Mouse (Mus musculus) heart, embryonic 15.5 days (tissue): ENCODE measurements around the gene Lrp10. TPM values are rescaled to one million over a fixed set of nuclear protein-coding genes. Genes with fewer than 3 reads are reported as not detected.
A peak's percentile ranks its signal among the peaks of the same experiment; 100 is the strongest.

Experiments
- ATAC-seq: fragments of 200-750 bp; cut with Nextera tagmentation; replicated peaks from 2 replicates; pipeline ENCODE4 v1.8.0; 2017; ENCODE audit warnings: low read depth, moderate TSS enrichment; ENCODE audit not compliant: insufficient number of reproducible peaks, insufficient read depth, low FRiP score
- H3K27ac ChIP-seq: fragments of 300-500 bp; sonication (generic); 2 replicates; pipeline ENCODE4 v1.5.1; 2015; ENCODE audit warnings: mild to moderate bottlenecking, inconsistent platforms
- H3K27me3 ChIP-seq: fragments of 300-500 bp; sonication (generic); 2 replicates; pipeline ENCODE4 v1.6.1; 2015; ENCODE audit warnings: inconsistent platforms
- H3K36me3 ChIP-seq: fragments of 300-500 bp; sonication (generic); 2 replicates; pipeline ENCODE4 v1.6.1; 2015; ENCODE audit warnings: mild to moderate bottlenecking, inconsistent platforms
- H3K4me1 ChIP-seq: fragments of 300-500 bp; sonication (generic); replicated peaks from 2 replicates; pipeline ENCODE4 v1.6.1; 2015; ENCODE audit warnings: inconsistent platforms
- H3K4me2 ChIP-seq: fragments of 300-500 bp; sonication (generic); 2 replicates; pipeline ENCODE4 v1.6.1; 2015; ENCODE audit warnings: inconsistent platforms, mild to moderate bottlenecking, moderate library complexity
- H3K4me3 ChIP-seq: fragments of 300-500 bp; sonication (generic); 2 replicates; pipeline ENCODE4 v1.5.1; 2015; ENCODE audit warnings: mild to moderate bottlenecking, inconsistent platforms
- H3K9ac ChIP-seq: fragments of 300-500 bp; sonication (generic); 2 replicates; pipeline ENCODE4 v1.6.1; 2015; ENCODE audit warnings: mild to moderate bottlenecking, inconsistent platforms
- H3K9me3 ChIP-seq: fragments of 300-500 bp; sonication (generic); replicated peaks from 2 replicates; pipeline ENCODE4 v1.6.1; 2016; ENCODE audit warnings: inconsistent platforms
- WGBS: fragments of 180-500 bp; shearing (Covaris S2); methylation state at CpG from one replicate; pipeline ENCODE4 v1.1.7; 2015; ENCODE audit warnings: mixed read lengths; 5-methylcytosine and 5-hydroxymethylcytosine counted together
- polyA plus RNA-seq: library from polyadenylated mRNA; unstranded; fragments of >200 nt; fragmentation: Nextera tagmentation; extraction: Ambion mirVana; gene quantifications from 2 replicates; pipeline ENCODE4 v1.2.1, GENCODE M21; 2015

Lrp10 gene
- polyA plus RNA-seq: 41.9 and 51.6 TPM in 2 replicates

DNA sequence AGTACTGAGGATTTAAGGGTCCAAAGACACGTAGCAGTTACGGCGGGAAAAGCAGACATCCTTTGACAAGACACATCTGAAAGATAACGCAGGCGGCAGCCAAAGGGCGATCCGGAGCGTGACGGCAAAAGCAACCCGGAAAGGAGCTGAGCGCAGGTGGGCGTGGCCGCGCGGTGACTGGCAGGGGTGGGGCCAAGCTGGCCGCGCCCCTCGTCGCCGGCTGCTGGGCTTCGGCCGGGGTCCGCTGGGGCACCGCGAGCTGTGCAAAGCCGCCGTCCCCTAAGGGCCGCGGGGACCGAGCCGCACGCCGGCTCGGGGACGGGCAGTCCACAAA lies at the start of gene Lrp10:
Gene Lrp10 (plus strand): TSS at position 179 of the 334 bp plus-strand sequence.
- under 1% methylated on average over 35 of the region's 35 CpGs for WGBS
- Histone ChIP-seq H3K4me3 (peak within 1 kb of the TSS; percentile 97), H3K9ac (peak within 1 kb of the TSS; percentile 91), H3K4me1 (peaks cover 16% of the 10 kb centered on the region), H3K36me3 (peaks cover 27% of the 10 kb centered on the region), H3K4me2 (peak within 1 kb of the TSS; percentile 79), H3K9me3 (no peaks in the 10 kb centered on the region), H3K27me3 (no peaks in the 10 kb centered on the region), H3K27ac (peak within 1 kb of the TSS; percentile 83)
- peak; percentile 89 for ATAC-seq

DNA sequence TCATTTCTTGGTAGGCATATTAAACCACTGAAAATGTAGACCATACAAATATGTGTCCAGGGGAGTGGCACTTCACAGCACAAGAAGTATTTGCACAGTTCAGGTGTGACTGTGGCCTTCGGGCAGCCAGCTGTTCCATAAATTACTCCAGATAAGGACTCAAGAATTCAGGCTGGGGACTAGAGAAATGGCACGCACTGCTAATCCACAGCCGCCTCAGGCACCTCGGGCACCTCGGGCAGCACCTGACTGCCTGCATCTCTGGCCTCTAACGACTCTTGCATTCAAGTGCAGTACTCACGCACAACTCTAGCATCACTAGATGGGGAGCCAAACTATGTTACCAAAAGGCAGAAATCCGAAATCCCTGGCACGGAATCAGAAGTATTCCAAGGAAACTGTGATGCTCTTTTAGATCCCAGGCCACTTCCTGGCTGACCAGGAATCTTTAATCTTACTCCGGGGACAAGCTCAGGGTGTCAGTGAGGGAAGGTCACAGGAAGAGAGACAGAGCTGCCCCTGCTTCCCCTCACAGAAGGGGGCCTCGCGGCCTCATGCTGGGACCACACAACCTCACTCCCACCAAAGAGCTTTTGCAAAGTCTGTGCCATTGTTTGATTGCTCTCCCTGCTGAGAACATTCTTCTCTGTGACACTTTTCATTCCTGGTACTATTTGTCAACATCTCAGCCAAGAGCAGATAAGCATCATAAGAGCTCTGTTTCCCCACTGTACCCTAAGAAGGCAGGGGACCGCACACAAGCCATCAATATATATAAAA lies 48.5 kb upstream of the Lrp10 start:
- no peak for ATAC-seq
- Histone ChIP-seq H3K4me1 (peaks cover 38% of the 10 kb centered on the region), H3K9ac (no peak overlapping the region), H3K9me3 (no peaks in the 10 kb centered on the region), H3K4me3 (no peak overlapping the region), H3K4me2 (no peak overlapping the region), H3K27me3 (no peaks in the 10 kb centered on the region), H3K36me3 (no peaks in the 10 kb centered on the region), H3K27ac (0 out of 2 replicates have a peak overlapping the region, but pooled peaks have one; percentile 32)
- 28% methylated on average over 13 of the region's 13 CpGs for WGBS

DNA sequence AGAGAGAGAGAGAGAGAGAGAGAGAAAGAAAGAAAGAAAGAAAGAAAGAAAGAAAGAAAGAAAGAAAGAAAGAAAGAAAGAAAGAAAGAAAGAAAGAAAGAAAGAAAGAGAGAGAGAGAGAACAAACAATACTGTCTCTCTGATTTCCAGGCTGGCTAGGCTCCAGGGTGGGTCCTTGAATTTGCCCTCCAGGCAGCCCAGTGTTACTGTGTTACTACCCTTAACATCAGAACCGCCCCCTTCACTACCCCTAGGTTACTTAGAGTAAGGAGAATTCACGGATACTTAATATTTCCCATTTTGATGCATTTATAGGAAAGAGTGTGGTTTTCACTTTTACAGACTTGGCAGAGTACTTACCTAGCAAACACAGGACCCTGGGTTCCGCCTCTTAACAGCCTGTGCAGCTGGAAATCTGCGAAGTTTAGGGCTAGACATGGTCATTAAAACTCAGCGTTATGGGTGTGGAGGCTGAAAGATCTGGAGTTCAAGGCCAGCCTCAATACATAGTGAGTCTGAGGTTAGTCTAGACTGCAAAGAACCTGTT lies 47.6 kb upstream of the Lrp10 start:
- Histone ChIP-seq H3K9ac (no peak overlapping the region), H3K9me3 (no peaks in the 10 kb centered on the region), H3K27me3 (no peaks in the 10 kb centered on the region), H3K36me3 (no peaks in the 10 kb centered on the region), H3K27ac (no peak overlapping the region), H3K4me2 (no peak overlapping the region), H3K4me3 (no peak overlapping the region), H3K4me1 (peaks cover 37% of the 10 kb centered on the region)
- 68% methylated on average over 5 of the region's 5 CpGs for WGBS
- ATAC-seq: no peak

DNA sequence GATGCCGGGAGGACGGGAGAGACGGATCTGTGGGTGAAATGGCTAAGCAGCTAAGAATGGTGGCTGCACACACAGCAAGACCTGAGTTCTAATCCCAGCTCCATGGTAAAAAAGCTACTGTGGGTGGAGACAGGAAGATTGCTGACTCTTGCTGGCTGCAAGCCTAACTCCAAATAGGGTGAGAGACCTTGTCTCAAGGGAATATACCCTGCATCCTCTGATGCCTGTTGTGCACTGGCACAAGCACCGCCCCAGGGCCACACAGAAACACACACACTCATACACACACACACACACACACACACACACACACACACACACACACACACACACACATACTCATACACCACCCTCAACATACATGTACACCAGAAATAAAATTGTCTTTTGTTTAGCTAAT lies 47.1 kb upstream of the Lrp10 start:
- H3K4me2 ChIP-seq: no peak overlapping the region
- 79% methylated on average over 4 of the region's 4 CpGs for WGBS

DNA sequence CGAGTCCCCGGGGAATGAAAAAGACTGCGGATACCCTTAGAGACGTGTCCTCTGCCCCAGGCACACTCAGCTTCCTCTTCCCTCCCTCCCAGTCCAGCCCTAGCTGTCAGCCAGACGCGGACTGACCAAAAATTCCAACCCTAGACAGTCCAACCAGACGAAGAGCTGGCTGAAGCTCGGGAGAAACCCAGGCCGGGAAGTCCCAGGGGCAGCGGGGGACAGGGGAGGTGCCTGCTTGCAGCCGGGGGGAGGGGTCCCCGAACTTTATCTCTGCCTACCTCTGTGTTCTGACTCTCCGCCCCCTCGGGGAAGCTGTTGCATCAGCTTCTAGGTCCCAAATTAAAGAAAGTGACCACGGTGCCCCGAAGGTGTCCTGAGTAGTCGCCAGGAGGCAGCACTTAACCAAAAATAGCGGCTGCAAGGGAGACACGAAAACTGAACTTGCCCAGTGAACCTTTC lies 46.3 kb upstream of the Lrp10 start, which contains the start of gene Slc7a7:
Gene Slc7a7 (minus strand): TSS at position 158 of the 459 bp plus-strand sequence.
- H3K9me3 ChIP-seq: no peaks in the 10 kb centered on the region
- H3K4me3 ChIP-seq: peak within 1 kb of the TSS; percentile 29
- 5% methylated on average over 19 of the region's 19 CpGs for WGBS
- no peaks in the 10 kb centered on the region for H3K27me3 ChIP-seq
- H3K27ac ChIP-seq: peak within 1 kb of the TSS; percentile 3; the same call in 1 of the 2 replicates
- peak; percentile 54; the same call in 1 of the 2 replicates for ATAC-seq
- peaks cover 37% of the 10 kb centered on the region for H3K4me1 ChIP-seq
- peak within 1 kb of the TSS; percentile 55 for H3K4me2 ChIP-seq
- H3K36me3 ChIP-seq: no peaks in the 10 kb centered on the region
- no peak within 1 kb of the TSS for H3K9ac ChIP-seq

More for the DNA sequence above, 47.1 kb upstream of the Lrp10 start:
- no peak overlapping the region for H3K27ac ChIP-seq
- H3K9ac ChIP-seq: no peak overlapping the region
- peaks cover 37% of the 10 kb centered on the region for H3K4me1 ChIP-seq
- no peaks in the 10 kb centered on the region for H3K36me3 ChIP-seq
- ATAC-seq: no peak
- no peaks in the 10 kb centered on the region for H3K27me3 ChIP-seq
- H3K9me3 ChIP-seq: no peaks in the 10 kb centered on the region
- no peak overlapping the region; the same call in 1 of the 2 replicates for H3K4me3 ChIP-seq

DNA sequence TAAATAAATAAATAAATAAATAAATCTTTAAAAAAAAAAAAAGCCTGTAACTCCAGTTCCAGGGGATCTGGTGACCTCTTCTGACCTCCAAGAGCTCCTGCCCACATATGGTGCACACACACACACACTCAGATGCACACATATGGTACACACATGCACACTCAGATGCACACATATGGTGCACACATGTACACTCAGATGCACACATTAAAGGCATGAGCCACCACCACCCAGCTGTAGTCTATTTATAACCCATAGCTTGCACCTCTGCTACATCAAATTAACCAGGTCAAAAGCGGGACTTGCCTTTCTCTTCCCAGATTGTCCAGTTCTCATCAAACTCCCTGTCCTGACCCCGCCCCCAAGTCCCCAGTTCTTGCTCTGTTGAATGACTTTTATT lies 42.9 kb upstream of the Lrp10 start:
- no peak overlapping the region for H3K4me2 ChIP-seq
- no peak overlapping the region for H3K4me3 ChIP-seq
- H3K4me1 ChIP-seq: peaks cover 17% of the 10 kb centered on the region
- 76% methylated on average over 2 of the region's 2 CpGs for WGBS
- H3K27ac ChIP-seq: no peak overlapping the region
- no peaks in the 10 kb centered on the region for H3K27me3 ChIP-seq
- ATAC-seq: no peak
- no peak overlapping the region for H3K9ac ChIP-seq
- no peaks in the 10 kb centered on the region for H3K36me3 ChIP-seq
- H3K9me3 ChIP-seq: no peaks in the 10 kb centered on the region

DNA sequence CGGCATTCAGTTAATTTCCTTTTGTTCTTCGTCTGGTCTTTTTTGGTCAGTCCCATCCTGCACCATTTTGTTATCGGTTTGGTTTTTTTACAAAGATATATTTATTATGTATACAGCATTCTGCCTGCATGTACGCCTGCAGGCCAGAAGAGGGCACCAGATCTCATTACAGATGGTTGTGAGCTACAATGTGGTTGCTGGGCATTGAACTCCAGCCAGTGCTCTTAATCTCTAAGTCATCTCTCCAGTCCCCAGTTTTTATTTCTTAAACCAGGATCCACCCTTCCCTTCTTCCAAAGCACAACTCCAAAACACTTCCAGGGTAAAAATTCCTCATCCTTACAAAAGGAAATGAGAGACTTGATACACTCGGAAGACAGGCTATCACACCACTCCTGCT lies 40.5 kb upstream of the Lrp10 start:
- Histone ChIP-seq H3K27me3 (no peaks in the 10 kb centered on the region), H3K36me3 (no peaks in the 10 kb centered on the region), H3K4me3 (no peak overlapping the region), H3K9me3 (no peaks in the 10 kb centered on the region), H3K4me2 (no peak overlapping the region), H3K9ac (no peak overlapping the region), H3K4me1 (peaks cover 22% of the 10 kb centered on the region), H3K27ac (no peak overlapping the region)
- ATAC-seq: no peak
- WGBS: 64% methylated on average over 5 of the region's 5 CpGs

DNA sequence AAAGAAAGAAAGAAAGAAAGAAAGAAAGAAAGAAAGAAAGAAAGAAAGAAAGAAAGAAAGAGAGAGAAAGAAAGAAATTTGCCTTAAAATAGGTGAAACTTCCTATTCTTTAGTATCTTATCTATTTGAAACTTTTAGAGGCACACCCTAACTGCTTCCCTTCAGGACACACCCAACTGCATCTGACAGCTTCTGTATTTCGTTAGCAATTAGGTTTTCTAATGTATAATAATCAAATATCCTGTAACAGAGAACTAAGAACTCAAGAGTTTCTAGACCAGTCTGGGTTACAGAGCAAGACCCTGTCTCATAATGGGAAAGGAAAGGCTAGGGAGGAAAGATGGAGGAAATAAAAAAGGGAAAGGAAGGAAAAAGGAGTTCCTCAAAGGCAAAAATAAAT lies 39.3 kb upstream of the Lrp10 start:
- Histone ChIP-seq H3K4me1 (peaks cover 32% of the 10 kb centered on the region), H3K27ac (no peak overlapping the region), H3K36me3 (0 out of 2 replicates have a peak, but pooled peaks cover 4% of the 10 kb centered on the region), H3K4me3 (no peak overlapping the region), H3K27me3 (no peaks in the 10 kb centered on the region), H3K9me3 (no peaks in the 10 kb centered on the region), H3K9ac (no peak overlapping the region), H3K4me2 (no peak overlapping the region)
- WGBS: 73% methylated on average over 1 of the region's 1 CpGs
- no peak for ATAC-seq

DNA sequence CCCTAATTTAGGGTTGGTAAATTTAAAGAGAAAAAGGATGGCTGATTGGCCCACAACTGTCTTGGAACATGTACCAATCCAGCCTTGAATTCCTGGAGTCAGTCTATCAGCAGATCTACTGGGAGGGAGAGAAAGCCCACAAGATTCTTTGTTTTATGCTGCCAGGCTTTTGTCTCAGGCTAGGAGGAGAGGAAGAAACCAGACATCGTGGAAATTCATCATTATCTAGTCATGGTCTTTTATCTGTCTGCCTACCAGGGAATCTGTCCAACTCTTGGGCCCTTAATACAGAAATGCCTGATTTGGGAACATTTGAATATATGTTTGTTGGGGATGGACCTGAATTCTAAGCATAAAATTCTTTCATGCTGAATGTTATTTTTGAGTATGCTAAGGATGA lies 38.4 kb upstream of the Lrp10 start:
- H3K27me3 ChIP-seq: no peaks in the 10 kb centered on the region
- H3K4me3 ChIP-seq: no peak overlapping the region
- H3K4me2 ChIP-seq: 0 out of 2 replicates have a peak overlapping the region, but pooled peaks have one; percentile 73
- H3K9me3 ChIP-seq: no peaks in the 10 kb centered on the region
- H3K27ac ChIP-seq: no peak overlapping the region
- ATAC-seq: no peak
- 0 out of 2 replicates have a peak, but pooled peaks cover 4% of the 10 kb centered on the region for H3K36me3 ChIP-seq
- 46% methylated on average over 1 of the region's 1 CpGs for WGBS
- H3K9ac ChIP-seq: no peak overlapping the region
- peaks cover 41% of the 10 kb centered on the region for H3K4me1 ChIP-seq

DNA sequence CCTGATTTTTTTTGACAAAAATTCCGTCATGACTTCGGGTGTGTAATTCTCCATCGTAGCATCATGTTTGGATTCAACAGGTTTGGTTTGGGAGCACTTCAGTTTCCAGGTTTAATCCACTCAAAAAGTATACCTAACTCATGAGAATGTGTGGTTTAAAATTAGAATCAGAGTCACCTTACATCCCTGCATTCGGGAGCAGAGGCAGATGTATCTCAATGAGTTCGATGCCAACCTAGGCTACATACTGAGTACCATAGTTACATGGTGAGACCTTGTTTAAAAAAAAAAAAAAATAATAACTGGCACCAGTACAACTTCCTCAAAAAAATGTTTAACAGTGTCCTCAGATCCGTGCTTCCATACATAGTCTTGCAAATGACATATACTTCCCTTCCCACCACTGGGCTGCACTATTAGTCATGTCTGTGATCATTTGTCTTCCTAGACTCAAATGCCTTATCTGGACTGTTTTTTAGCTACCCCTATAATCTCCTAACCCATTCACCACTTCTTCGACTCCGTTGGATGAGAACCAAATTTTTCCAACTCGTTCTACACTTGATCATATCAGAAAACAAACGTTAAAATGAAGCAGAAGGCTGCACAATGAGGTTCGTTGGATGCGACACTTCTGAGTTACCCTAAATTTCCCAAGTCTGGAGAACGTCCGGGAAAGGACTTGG lies 37.8 kb upstream of the Lrp10 start:
- Histone ChIP-seq H3K9me3 (no peaks in the 10 kb centered on the region), H3K9ac (peak overlapping the region; percentile 87), H3K36me3 (0 out of 2 replicates have a peak, but pooled peaks cover 4% of the 10 kb centered on the region), H3K4me3 (peak overlapping the region; percentile 92), H3K27me3 (no peaks in the 10 kb centered on the region), H3K27ac (peak overlapping the region; percentile 88), H3K4me2 (peak overlapping the region; percentile 73), H3K4me1 (peaks cover 46% of the 10 kb centered on the region)
- ATAC-seq: 0 out of 2 replicates have a peak, but pooled peaks have one; percentile 23
- 32% methylated on average over 14 of the region's 14 CpGs for WGBS
